Mouse (Mus musculus): Measurements from ENCODE around the gene Asb17.
"Not testable (repeated sequence)": the region's sequence is repeated elsewhere in the genome, so short reads cannot be mapped to it uniquely, and the experiment has no call there.

The Asb17 gene

GRCm38 (mm10) chr3:153844030-153844429 is at the start of gene Asb17:
Asb17 (plus strand) TSS chr3:153844209.
- no peak for DNase-seq (ENCODE audit: low spot score)

DNA sequence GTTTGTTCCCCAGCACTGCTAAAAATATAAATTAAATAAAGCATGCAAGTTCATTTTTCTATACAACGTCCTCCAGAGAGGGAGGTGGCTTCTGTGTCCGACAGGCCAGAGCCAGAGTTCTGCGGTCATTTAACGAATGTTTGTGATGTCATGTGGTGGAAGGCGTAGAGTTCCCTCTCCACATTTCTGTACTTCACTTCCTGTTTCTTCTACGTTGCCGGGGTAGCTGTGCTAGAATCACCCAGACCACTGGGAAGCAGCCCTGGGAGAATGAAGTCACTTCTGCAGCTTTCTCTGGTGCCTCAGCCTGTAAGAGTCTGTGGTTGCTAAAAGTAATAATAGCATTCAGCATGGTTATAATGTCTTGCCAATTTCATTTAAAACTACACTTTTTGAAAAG is 46.4 kb upstream of the Asb17 start:
- no peak for DNase-seq (ENCODE audit: low spot score)

GRCm38 (mm10) chr3:153799603-153800002 is 44.4 kb upstream of the Asb17 start:
- DNase-seq (ENCODE audit: low spot score), result no peak

- no peak for DNase-seq (ENCODE audit: low spot score)
Observed at GRCm38 (mm10) chr3:153800690-153801089, 43.3 kb upstream of the Asb17 start.

- no peak for DNase-seq (ENCODE audit: low spot score)
Observed at GRCm38 (mm10) chr3:153801541-153801940, 42.5 kb upstream of the Asb17 start.

GRCm38 (mm10) chr3:153802640-153803039 is 41.4 kb upstream of the Asb17 start:
- DNase-seq (ENCODE audit: low spot score), result no peak

- no peak for DNase-seq (ENCODE audit: low spot score)
Observed at GRCm38 (mm10) chr3:153804032-153804431, 40.0 kb upstream of the Asb17 start.

- DNase-seq (ENCODE audit: low spot score), result peak; percentile 63
Observed at GRCm38 (mm10) chr3:153806077-153806772, 37.8 kb upstream of the Asb17 start.

- no peak for DNase-seq (ENCODE audit: low spot score)
Observed at GRCm38 (mm10) chr3:153806773-153807443, 37.1 kb upstream of the Asb17 start.

DNA sequence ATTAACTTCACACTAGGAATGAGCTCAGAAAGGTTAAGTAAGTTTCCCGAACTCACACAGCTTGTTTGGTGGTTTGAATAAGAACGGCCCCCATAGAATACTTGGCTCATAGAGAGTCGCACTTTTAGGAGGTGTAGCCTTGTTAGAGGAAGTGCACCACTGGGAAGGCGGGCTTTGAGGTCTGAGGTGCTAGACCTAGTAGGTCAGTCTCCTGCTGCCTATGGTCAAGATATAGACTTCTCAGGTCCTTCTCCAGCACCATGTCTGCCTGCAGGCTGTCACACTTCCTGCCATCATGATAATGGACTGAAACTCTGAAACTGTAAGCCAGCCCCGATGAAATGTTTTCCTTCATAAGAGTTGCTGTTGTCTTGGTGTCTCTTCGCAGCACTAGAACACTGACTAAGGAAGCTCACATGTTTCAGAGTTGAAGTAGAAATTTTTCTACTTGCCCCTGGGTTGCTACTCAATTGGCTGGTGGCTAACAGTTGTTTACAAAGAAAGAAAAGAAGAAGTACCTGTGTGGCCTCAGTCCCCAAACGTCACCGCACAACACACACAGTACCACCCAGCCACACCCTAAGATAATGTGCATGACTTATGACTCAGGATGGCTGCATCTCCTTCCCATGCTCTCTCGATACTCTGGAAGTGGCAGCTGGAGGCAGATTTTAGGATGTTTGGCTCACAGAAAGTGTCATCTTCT is 36.4 kb upstream of the Asb17 start:
- no peak for DNase-seq (ENCODE audit: low spot score)

DNA sequence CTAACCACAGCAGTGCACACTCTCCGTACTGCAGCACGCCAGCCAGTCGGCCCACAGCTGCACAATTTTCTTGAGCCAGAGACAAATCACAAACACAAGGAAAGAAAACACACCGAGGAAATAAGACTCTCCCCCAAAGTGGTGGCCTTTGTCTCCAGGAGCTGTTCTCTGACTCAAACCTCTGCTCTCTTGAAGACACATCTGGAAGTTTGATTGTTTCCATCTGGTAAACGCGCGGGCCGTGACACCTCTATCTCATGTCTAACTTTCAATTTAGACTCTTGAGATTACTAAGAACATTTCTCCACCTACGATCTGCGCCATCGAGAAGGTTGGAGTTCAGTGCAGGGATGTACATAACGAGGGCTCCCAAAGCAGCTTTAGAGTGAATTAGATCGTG is 35.6 kb upstream of the Asb17 start:
- no peak for DNase-seq (ENCODE audit: low spot score)

GRCm38 (mm10) chr3:153814026-153814425 is 30.0 kb upstream of the Asb17 start:
- DNase-seq (ENCODE audit: low spot score), result no peak

DNA sequence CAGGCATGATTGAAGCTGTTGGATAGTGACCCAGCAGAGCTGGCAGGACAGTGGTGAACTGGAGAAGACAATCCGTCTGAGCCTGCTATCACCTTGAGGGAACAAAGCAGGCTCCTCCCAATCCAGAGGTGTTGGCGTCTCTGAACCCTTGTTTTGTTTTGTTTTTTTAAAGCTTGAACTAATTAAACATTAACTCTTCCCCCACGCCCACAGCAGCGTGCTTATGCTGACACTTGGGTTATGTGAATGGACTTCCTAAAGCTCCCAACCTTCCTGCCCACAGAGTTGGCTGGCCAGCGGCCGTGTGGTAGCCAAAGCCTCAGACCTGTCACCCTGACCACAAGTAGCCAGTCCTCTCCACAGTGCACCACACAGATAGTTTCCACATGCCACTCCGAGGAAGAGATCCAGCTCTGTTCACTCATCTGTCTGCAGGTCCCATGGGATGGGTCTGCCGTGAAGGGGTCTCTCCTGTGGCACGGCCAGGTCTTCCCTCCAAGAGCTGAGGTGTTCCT is 26.6 kb upstream of the Asb17 start:
- no peak for DNase-seq (ENCODE audit: low spot score)

DNA sequence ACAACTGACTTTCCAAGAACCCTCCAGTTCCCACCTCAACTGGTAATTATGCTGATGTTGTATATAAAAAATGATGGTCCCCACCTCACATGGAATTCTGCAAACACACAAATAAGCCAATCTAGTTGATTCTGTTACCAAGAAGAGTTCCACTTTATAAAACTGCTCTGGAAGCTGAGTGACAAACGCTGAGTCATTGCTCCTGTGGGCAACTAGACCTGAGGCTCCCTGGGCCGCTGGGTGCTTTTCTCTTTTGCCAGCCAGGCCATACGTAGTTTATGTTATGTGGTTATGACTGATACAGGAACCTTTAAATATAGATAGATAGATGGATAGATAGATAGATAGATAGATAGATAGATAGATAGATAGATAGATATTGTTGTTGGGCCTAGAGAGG is 25.3 kb upstream of the Asb17 start:
- DNase-seq (ENCODE audit: low spot score), result no peak

DNA sequence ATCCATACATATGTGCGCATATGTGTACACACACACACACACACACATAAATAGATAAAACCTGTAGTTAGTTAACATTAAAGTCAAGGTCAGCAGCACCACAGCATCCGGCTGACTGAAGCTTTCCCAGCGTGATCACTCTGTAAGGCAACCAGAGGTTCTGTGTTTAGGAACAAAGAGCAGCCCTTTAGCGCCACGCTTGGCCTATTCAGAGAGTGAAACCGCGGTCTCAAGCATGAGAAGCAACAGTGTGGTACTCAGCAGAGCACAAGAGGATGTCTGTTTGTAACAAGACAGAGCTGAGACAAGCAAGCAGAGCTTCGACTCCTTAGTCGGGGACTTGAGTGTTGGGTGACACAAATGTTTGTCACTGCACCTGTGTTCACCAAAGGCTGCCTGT is 24.6 kb upstream of the Asb17 start:
- no peak for DNase-seq (ENCODE audit: low spot score)

DNA sequence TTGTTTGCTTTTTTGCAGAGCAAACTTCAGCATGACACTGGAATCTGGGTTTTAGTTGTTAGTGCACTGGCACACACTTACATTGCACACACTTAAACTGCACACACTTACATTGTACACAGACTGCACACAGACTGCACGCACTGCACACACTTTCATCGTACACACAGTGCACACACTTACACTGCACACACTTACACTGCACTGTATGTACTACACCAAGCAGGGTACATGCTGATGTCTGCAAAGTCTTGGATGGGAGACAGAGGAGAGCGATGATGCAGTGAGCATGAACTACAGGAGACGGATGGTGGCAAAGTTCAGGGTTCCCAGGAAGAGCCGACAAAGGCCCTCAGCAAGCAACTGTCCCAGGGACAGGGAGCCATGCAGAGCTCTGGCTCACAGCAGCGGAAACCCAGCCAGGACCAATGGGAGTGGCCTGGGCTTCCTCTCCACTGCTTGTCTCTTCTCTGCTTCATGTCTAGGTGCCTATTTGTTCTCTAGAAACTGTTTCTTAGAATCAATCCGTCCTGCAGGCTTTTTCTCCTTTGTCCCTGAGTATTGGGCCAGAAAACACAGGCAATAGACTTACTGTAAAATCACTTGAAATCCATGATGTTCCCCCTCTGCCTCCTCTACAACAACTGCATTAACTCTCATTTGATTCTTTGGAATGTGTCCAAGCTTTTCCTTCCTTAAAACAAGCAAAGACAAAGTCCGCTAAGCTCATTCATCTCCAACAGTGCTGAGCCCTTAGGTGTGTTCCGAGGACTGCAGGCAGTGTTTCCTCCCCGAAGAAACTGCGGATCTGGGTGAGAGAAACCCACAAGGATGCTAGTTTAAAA is 20.1 kb upstream of the Asb17 start:
- no peak for DNase-seq (ENCODE audit: low spot score)

- DNase-seq (ENCODE audit: low spot score), result no peak
Observed at GRCm38 (mm10) chr3:153825197-153825596, 18.8 kb upstream of the Asb17 start.

- no peak for DNase-seq (ENCODE audit: low spot score)
Observed at GRCm38 (mm10) chr3:153826616-153827015, 17.4 kb upstream of the Asb17 start.

GRCm38 (mm10) chr3:153829788-153830187 is 14.2 kb upstream of the Asb17 start:
- not testable (repeated sequence) for DNase-seq (ENCODE audit: low spot score)

GRCm38 (mm10) chr3:153831014-153831872 is 12.8 kb upstream of the Asb17 start:
- DNase-seq (ENCODE audit: low spot score), result no peak
